Mouse (Mus musculus): ENCODE data around the gene Gm20696.

Gm20696 gene

DNA sequence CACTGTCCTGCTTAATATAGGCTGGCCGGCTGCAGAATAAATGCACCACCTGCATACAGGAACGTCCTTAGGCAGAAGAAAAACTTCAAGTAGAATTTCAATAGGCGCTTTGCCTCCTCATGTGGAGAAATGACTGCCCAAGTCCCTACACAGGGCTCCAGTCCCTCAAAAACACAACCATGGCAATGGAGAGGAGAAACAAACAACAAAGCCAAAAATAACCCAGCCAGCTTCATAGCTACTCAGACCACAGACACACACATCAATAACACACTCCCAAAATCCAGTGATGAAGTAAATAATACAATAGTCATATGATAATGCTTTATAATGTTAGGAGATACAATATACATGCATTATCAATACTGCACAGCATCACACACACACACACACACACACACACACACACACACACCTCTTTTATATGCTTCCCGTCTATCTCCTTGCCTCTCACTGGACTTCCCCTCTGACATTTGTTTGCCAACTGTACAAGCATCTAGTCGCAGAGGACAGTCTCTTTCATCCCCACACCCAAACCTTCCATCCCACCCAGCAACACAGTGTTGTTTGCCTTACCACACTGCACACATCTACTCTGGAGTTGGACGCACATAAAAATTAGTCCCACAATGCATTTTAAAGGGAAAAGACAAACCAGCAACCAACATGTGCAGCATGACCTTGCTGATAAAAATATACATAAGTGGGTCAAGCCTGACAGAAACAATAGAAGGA, 306.7 kb downstream of the Gm20696 start:
- no peak for DNase-seq (ENCODE audit: low spot score in 2 of 2)

DNA sequence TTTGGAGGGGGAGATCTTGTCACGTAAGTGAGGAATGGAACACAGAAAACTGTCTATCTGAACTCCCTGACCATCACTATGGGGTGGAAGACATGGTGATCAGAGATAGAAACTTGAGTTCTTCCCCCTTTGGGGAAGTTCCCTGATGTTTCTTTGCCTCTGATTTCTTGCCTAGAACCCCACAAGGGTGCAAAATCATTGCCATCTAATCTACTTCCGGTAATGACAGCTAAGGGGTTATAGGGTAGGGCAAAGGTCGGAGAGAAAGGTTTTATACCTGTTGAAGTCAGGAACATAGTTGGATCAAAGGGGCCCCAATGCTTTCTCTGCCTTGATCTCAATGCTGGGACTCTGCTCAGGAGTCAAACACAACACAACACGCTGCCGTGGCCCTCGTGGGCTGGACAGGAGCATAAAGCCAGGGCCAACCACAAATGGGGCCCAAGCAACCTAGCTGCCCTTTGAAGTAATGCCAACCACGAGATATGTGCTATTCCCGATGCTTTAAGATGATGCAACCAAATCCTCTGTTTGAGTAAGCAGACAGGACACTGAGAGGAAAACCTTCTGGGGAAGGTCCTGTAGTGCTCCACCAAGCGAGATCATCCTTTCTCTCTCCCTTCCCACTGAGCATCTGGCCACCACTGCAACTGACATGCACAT, 307.4 kb downstream of the Gm20696 start:
- no peak for DNase-seq (ENCODE audit: low spot score in 2 of 2)

DNA sequence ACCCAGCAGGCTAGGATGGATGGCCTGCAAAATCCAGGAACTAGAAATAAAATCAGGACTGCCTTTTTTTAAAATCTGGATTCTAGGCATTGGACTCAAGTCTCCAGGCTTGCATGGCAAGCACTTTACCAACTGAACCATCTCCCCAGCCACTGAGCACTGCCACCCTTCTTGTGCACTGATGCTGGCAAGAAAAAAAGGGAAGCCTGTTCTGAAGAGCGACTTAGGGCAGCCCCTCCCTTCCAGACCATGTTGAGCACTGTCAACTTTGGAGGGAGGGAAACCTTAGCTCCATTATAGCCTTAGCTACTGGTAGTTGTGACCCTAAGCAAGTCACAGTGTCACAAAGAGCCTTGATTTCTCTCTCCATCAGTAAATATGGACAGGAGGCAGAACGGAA, 308.7 kb downstream of the Gm20696 start:
- no peak for DNase-seq (ENCODE audit: low spot score in 2 of 2)

DNA sequence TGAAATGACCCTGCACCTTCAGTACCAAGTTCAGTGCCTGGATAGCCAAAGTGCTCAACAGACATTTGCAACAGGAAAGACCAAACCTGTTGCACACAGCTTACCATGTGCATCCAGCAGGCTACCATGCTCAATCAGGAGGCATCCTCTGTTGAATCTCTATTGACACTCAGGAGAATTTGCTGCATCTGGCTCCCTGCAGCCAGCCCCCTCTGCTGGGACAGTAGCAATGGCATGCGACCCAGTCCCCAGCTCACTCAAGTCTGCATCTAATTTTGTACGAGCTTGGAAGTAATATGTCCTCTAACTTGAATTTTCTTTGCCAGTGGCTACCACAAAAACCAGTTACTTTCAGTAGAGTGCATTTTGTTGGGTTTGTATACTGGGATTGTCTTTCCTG, 312.3 kb downstream of the Gm20696 start:
- no peak for DNase-seq (ENCODE audit: low spot score in 2 of 2)

DNA sequence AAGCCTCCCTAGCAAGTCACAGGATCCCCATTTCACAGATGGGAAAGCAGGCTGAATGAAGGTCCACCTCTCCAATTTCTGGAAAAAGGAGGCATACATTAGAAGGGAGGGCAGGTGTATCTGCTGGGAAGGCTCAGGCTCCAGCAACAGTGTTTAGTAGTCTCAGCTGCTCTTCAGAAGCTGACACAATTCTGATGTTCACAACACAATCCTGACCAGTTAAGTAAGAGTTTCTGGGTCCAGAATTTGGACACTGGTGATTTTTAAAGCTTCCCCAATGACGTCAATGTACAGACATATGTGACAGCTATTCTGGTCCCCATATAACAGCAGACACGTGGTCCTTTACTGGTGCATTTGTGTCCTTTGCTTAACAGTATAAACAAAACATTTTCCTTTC, 313.2 kb downstream of the Gm20696 start:
- DNase-seq (ENCODE audit: low spot score in 2 of 2), result no peak

DNA sequence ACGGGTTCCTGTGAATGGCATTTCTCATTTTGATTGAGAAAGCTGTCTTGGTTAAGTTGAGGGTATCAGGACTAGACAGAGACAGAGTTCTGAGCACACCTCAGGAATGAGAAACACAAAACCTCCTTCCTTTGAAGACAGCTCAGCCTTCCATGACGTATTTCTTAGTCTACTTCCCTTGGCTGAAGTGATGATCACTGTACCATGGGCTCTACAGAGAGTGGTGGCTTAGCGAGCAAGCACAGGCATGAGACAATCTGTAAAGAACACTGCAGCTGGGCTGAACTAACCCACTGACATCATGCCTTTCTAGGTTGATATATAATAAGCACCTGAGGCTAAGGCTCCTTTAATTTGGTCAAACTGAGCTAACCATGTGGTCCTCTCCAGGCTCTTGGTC, 316.0 kb downstream of the Gm20696 start:
- no peak for DNase-seq (ENCODE audit: low spot score in 2 of 2)

DNA sequence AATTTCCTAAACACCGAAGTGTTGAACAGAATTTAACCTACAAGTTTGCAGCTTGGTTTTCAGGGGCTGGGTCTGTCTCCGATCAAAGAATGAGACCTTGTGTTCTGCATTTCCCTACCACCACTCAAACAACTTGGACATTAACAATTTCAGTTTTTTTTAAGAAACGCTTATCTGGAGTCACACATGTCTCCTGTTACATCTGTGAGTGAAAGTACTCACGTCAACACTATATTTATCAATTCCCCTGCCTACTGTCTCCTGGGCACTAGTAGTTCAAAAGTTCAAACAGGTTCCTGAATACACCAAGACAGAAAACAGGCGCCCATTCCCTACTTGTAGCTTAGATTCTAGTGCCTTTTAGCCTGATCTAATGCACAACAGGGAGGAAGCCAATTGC, 316.4 kb downstream of the Gm20696 start:
- no peak for DNase-seq (ENCODE audit: low spot score in 2 of 2)

DNA sequence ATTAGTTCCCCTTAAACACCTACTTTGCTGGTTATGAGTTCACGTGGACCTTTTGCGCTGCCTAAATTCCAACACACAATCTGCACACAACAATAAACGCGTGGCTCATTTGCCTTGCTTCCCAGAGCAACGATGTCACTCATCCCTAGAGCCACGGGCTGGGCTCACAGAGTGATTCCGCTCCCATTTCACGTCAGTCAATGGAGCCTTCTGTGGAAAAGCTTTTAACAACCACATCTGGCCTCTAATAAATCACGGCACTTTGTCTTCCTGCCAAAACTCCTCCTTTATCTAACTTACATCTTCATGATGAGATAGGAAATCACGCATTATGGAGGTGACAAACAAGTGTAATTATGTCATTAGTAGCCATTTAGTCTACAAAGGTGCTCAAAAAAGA, 318.8 kb downstream of the Gm20696 start:
- DNase-seq (ENCODE audit: low spot score in 2 of 2), result no peak

DNA sequence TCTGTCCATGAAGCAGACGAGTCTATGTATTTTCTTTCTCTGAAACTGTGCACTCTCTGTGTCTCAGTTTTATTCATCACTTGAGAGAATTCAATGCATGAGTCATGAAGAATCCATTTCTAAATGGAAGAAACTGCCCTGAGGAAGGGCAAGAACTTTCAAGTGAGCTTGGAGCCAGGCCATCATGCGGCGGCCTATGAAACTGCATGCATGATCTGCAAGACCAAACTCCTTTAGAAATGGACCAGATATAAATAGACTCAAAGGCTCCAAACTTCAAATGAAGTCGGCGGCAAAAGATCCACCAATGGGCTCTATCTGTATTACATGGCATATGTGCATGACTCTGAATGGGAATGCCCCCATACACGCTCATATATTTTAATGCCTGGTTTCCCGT, 321.6 kb downstream of the Gm20696 start:
- no peak for DNase-seq (ENCODE audit: low spot score in 2 of 2)

DNA sequence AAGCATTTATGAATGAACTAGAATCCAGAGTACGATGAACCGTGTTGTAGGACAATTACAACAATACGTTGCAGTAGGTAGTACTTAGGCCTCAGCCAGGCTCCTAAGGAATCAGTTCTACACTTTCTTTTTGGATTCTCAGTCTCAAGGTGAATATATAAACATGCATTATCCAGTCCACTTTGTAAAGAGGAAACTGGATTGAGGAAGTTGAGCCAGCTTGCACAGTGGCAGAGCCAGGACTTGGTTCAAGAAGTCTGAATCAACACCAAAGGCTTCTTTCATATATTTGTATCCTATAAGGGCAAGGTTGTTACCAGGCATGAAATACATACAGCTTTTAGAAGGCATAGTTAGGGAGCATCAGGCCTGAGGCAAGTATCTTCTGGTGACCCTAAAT, 322.2 kb downstream of the Gm20696 start:
- no peak for DNase-seq (ENCODE audit: low spot score in 2 of 2)

DNA sequence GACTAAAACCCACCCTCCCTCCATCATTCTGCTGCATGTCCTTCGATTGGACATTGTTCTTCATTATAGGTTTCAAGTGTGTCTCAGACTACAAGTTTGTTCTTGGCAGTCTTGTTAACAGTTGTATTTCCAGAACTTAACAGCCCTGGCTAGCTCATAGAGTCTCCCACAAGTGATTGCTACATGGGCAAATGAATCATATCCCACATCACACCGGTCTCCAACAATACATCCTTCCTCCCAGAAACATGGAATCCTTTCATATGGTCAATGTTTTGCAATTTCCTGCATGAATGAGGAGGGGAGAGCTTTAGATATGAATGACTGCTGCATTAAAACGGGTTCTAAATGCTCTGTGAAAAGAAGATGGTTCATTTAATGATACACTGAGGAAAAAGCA, 322.8 kb downstream of the Gm20696 start:
- no peak for DNase-seq (ENCODE audit: low spot score in 2 of 2)

DNA sequence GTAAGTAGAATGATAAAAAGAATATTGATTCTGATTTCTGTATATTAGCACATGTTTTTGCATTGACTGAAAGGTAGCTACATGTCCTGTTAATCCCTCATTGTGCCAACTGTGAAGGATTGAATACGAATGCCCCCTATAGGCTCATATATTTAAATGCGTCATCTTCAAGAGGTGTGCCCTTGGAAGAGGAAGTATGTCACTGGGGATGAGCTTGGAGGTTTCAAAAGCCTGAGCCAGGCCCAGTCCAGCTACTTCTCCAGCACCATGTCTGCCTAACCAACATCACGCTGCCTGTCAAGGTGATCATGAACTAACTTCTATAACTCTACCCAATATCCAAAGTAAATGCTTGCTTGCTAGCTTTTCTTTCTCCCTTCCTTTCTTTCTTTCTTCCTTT, 324.2 kb downstream of the Gm20696 start:
- no peak for DNase-seq (ENCODE audit: low spot score in 2 of 2)

DNA sequence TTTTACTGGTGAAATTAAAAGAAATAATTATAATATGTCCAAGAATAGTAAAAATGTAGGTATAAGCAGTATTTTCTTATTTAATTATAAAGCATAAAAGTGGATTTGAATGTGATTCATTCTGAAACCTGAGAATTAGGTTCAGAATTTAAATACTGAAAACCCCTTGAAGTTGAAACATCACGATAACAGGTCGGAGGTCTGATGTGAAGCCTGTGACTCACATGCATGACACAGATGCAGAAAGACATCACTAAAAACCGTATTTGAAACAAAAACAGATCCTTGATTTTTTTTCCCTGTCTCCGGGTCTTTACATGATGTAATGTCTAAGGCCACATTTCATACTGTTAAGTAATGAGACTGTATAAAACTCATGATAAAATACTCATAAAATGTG, 325.7 kb downstream of the Gm20696 start:
- DNase-seq (ENCODE audit: low spot score in 2 of 2), result no peak

DNA sequence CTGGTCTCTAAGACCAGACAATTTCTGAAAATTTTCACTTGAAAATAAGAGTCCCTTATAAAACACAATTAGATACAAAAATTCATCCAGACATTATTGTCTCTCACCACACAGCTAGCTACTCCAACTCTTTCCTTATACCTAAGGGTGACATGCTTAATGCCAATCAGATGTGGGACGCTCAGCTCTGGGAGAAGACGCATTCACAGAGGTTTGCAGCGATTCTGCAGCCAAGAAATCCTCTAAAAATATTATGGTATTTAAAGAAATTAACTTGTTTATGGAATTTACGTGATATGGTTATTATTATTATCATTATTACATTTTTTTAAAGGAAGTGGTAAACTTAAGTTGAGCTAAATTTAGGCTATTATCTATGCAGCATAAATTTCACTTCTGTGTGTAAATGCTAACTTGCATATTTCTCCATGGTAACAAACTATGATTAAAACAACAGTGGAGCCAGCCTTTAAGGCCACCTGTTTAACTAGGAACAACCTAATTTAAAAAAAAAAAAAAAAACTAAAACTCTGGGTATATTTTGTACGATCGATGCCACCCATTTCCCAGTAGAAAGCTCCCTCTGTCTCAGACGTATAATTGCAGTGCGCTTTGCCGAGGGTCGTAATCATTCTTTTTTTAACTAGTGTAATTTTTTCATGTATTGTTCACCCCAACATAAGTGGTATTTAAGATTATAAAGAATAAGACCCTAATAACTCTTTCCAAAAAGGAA, 326.4 kb downstream of the Gm20696 start:
- DNase-seq (ENCODE audit: low spot score in 2 of 2), result no peak

DNA sequence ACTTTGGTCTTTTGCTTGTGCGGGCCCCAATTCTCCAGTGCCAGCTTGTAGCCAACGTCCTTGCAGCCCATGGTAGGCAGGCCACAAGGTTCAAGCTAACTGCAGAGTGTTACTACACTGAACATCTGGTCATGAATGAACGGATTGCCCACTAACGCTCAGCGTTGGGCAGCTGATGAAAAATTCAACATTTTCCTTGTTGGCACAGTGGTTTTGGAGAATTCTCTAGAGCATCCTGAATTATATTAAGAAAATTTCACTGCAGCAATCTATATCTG, 327.3 kb downstream of the Gm20696 start:
- no peak for DNase-seq (ENCODE audit: low spot score in 2 of 2)

DNA sequence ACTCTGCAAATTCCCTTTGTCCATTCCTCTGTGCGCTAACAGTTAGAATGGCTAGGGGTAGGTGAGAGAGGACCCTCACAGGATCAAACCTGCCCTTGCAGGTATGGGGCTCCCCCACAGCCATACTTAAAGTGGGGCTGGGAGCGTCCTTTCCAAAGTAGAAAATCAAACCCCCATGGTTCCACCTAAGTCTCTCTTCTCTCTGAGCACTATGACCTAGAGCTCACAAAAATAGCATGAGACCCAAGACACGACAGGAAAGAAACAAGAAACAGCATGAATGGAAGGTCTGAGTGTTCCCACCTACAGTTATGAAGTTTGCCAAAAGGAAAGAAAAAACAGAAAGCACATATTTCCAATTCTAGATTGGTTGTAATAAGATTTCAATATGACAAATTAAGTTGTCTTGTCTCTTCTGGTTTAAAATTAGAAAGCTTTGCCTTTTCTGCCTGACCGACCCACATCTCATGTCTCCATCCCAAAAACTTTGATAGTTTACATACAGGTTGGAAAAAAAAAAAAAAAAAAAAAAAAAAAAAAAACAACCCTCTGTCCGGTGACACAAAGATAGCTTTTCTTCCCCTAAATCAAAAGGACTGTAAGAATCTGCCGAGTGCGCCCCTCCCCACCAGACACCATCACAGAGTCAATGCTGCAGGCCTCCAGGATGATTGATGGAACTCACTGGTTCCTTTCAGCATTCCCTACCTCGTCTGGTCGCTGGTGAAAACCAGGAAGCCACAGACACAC, 327.8 kb downstream of the Gm20696 start:
- no peak for DNase-seq (ENCODE audit: low spot score in 2 of 2)

DNA sequence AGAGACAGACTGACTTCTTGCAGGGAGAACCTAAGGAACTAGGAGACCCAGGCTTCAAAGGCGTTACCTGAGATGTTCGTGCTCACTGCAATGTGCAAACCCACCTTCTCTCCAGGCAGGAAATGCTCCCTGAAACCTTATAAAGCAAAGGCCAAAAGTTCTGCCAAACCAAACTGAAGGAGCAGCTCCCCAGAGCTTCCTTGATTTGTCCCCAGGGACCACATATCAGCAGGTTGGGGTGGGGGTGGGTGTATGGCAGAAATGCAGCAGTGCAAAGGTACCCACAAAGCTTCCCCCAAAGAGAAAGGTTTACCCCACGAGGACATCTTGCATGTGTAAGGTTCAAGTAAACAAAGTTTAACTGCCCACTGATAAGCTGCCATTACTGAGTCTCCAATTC, 328.4 kb downstream of the Gm20696 start:
- no peak for DNase-seq (ENCODE audit: low spot score in 2 of 2)

DNA sequence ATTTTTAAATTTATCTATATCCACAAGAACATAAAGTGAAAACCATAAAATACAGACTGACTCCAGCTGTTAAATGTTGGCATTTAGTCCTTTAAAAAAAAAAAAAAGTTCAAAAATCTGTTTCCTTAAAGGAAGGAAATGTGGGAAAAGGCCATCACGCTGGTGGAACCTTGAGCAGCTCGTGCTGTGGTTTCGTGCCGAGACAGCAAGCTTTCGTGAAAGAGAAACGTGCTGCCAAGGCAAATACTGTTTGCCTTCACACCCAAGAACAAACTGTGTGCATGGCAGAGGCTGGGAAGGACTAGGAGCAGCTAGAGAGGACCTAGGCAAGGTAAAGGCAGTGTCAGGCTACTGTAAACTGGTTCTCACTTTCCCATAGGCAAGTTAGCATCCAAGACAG, 329.0 kb downstream of the Gm20696 start:
- no peak for DNase-seq (ENCODE audit: low spot score in 2 of 2)

DNA sequence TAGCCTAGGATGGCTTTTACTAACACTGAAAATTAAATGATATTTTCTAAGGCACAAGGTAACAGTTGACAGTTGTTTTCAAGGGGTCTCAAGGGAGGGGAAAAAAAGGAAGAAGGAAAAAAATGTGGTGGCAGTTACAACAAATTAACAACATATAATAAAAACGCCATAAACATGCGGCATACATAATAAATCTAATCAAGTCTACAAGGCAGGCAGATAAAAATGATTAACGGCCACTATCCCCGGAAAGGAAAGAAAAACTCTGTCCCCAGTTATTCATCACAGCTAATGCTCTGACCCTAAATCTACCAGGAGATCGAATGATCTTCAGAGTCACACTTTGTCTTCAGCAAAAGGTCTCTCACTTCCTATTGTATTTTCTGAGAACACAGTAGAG, 330.4 kb downstream of the Gm20696 start:
- no peak for DNase-seq (ENCODE audit: low spot score in 2 of 2)

DNA sequence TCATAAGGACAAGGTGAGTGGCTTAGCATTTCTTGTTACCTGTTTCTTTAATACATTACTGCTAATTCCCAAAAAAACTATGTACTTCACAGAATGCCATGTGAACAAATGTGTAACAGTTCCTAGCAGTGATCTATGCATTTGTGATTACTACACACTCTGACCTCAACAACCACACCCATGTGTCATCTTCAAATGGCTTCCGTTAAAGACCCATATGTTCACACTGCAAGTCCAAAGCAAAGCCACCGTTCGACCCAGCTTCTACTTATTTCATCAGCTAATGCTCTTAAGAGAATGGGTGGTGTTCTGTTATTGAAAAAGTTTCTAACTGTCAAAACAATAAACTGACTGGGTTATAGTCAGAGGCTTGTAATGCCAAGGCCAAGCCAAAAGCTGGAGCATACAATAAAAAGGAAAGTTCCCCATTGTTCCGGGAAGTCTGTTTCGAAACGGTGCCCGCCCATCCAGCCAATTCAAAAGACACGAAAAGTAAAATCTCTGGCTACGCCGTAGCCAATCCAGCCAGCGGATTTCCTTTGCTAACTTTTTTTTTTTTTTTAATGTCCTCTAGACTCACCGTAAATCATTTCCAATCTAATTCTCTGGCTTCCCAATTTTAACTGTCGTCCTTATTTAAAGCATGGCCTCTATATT, 331.3 kb downstream of the Gm20696 start:
- DNase-seq (ENCODE audit: low spot score in 2 of 2), result no peak

DNA sequence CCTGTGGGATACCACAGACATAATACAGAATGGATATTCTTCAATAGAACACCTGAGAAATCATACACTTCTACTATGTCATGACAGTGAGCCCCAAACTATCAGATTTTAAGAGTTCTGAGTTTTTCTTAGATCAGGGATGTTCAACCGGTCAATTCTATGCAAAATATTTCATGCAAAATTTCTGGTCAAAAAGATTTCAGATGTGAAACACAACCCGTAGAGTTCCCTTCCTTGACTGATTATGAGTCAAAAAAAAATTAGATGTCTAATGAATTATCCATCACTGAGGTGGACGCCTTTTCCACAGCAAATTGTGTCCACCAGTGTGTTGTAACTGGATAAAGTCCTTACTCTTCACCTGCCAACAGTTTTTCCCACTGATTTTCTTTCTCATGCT, 332.3 kb downstream of the Gm20696 start:
- DNase-seq (ENCODE audit: low spot score in 2 of 2), result no peak

DNA sequence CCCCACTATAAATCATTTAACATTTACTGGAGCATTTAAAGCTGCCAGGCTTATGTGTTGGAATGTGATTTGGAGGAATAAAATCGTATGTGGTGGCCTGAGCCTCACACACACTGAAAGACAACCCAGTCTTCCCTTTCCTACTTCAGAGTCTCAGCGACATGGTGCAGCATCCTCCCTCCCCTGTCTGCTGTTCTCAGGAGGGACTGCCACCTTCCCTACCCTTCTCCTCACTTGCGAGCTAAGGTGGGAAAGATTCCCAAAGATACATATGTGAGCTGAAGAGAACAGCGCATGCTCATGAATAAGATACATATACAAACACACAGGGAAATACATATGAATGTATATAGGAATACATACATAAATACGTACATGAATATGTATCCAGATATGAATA, 333.5 kb downstream of the Gm20696 start:
- DNase-seq (ENCODE audit: low spot score in 2 of 2), result no peak

All from right cerebral cortex, adult 2 months (tissue).